Mouse (Mus musculus) cerebellum, postnatal 14 days (tissue): Measurements from ENCODE around the gene Foxp1.

Source experiments
- DNase-seq, 2 experiments: peaks; one replicate each; pipeline ENCODE4 v3.0.0; 2021; ENCODE audit warnings: mixed read lengths in 2 of 2

Gene Foxp1

DNA sequence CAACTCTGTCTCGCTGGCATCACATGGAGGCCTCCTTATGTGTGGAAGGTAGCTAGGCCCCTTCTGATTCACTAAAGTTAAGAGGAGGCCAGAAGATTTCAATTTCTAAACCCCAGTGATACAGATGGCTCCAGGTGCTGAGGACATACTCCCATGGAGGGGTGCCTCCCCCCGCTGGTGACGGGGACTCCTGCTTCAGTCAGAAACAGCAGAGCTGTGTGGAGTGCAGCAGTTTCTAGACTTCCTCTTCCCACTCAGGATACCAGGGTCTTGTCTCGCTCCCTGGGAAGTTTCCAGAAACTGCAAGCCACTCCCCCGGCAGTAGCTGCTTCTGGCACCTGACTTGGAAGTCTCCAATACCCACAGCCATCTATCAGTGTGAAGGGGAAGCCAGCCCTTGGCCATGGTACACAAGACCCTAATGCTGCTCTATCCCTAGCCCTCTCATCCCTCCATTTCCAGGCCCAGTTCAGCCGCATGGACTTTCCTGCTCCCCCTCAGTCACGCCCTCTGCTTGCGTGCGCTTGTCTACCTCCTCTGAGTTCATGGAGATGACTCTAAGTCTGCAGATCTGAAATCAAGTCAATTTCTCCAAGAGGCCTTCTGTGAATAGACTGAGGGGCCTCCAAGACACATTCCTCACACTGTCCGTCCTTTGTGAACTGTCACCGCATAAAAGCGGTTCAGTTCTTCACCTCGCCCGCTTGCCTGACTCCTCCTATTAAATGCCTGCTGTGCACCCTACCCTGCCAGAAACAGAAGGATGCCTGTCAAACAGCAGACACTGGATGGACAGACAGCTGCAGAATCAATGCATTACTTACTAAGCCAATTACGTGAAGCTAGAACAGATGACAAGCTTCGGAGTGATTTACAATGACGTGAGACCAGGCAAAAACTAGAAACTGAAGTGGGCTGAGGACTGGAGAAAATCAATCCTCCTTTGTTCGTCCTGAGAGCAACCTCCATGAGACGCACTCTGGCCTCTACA, 202.8 kb downstream of the Foxp1 start:
- no peak for DNase-seq

DNA sequence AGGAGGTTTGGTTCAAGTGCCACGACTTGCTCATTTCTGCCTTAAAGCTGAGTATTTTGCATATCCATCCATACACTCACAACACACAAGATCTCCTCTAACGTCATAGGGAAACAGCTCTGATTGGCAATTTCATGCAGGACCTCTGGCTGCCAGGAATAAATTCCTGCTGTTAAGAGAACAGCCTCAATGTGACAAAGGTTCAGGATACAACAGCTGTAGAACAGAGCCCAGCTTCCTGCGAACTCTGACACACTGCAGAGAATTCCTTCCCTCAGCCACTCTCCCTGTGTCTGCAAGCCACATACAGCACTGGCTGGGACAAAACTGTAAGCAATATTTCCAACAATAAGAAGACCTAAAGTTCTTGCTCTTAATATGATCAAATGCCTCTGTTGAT, 207.8 kb downstream of the Foxp1 start:
- DNase-seq, result no peak

DNA sequence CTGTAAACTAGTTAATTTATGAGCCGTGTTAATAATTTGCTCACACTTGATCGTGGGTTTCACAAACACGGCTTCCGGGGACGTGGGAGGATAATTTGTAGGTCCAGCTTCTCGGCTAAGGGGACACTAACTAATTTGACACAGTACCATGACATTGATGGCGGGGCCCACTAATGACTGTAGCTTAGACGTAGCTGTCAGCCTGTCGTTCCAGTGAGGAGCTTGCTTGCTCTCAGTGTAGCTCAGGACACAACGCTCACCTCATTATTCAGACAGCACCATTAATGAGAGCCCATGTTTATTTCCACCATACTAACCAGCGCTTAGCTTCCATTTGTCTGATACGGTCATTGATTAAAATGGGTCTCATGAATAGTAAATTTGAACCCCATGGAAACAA, 212.0 kb downstream of the Foxp1 start:
- no peak for DNase-seq

DNA sequence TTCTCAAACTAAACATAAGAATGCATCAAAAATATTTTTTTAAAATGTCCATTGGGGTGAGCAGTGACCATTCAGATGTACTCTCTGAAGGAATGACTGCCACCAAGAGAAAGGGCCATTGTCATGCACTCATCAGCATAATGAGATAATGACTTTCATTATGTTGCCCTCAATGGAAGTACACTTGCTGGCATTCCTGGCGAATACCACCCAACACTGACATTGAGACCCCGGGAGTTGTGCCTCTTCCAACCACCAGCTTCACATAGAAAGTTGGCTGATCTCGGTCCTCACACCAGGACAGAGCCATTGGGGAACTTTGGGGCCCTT, 212.4 kb downstream of the Foxp1 start:
- no peak for DNase-seq

- DNase-seq, result no peak
These were observed 212.9 kb downstream of the Foxp1 start for GRCm38 (mm10) chr6:99309466-99310170.

DNA sequence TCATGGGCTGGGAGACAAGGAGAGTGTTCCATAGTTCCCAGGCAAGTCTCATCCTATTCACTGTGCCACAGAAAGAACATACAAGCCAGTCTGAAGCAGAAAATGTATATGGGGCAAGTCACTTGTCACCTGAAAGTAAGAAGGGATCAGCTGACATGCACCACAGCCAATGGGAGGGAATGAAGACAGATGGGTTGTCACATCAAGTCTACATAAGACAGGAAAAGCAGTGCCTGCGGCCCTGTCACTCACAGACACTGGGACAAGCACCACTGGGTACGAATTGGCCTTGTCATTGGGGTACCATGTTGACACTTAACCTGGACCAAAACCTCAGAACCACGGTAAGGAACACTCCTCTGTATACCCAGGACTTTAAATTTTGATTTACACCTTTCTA, 216.8 kb downstream of the Foxp1 start:
- DNase-seq, result no peak

DNA sequence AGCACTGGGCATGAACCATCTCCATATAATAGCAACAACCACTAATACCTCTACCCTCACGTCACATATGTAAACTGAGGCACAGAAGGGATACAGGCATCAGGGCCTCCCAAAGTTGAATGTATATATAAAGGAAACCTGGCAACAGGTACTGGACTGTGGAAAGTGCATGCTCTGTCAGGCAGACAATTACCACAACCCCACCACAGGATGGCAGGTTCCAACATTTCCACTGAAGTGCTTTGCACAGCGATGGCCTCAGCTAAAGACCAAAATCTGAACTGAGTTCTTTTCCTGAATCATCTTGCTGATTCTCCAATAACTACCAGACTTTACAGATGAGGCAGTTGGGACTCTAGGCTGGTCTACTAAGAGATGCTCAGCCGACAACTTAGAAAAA, 217.3 kb downstream of the Foxp1 start:
- DNase-seq, result no peak

- DNase-seq, result no peak
These were observed 219.7 kb downstream of the Foxp1 start for GRCm38 (mm10) chr6:99302662-99303435.

DNA sequence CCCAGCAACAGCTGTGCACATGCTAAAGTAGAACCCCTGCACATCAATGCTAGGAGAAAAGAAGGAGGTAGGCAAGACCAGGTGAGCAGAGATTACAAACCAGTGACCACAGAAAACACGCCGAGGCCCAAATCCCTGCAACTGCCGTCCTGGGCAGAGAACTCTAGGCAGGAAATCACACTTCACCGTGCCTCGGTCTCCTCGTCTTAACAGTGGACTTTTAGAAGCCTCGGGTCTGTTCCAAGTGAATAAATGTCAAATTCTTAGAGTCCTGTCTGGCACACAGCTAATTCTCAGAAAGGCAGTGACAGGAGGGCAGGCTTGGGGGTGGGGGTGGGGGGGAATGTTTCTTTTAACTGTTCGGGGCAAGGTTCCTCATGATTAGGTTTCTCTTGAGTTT, 220.6 kb downstream of the Foxp1 start:
- no peak for DNase-seq

DNA sequence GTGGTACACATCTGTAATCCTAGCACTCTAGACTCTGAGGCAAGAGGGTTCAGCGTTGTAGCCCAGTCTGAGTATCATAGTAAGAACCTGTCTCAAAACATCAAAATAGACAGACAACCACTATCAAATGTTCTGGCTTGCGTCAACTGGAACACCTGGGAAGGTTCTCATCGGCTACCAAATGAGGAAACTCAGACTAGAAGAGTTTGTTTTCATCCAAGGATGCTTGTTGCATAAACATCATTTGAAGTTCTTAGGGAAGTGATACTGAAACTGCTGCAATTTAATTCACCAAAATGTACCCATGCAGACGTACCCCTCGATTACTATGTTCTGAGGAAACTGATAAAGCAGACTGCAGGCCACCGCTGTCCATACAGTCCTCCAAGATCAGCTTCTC, 222.3 kb downstream of the Foxp1 start:
- DNase-seq, result no peak

DNA sequence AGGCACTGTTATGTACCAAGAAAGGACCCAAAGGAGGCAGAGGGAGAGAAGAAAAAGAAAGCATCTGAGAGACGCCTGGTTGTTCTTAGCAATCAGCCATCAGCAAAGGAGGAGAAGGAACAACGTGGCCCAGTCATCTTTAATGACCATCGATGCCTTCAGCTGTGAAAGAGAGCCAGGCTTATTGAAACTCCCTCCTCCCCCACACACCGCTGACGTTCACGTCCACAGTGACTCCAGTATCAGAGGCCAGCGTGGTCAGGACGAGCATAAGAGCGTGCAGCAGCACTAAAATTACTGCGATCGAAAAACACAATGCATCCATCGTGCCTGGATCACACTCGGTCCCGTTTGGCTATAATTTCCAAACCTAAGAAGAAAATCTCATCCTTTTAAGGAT, 223.3 kb downstream of the Foxp1 start:
- no peak for DNase-seq

- no peak for DNase-seq
These were observed 225.0 kb downstream of the Foxp1 start for GRCm38 (mm10) chr6:99297535-99297934.

DNA sequence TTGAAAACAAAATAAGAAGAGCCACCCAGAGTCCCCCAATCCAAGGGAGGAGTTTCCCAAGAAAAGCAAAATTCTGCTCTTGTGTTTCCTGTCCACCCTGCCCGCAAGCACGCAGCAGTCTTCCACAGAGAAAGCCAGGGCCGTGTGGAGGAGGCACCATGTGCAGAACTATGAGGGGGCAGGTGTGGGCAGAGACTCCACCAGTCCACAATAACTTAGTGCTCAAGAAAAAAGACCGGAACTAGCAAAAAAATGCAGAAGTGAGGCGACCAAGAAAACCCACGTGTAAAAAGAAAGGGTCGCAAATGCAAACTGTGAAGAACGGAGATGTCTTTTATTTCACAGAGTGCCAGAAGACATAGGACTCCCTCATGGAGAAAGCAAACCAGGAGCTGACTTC, 227.0 kb downstream of the Foxp1 start:
- no peak for DNase-seq

DNA sequence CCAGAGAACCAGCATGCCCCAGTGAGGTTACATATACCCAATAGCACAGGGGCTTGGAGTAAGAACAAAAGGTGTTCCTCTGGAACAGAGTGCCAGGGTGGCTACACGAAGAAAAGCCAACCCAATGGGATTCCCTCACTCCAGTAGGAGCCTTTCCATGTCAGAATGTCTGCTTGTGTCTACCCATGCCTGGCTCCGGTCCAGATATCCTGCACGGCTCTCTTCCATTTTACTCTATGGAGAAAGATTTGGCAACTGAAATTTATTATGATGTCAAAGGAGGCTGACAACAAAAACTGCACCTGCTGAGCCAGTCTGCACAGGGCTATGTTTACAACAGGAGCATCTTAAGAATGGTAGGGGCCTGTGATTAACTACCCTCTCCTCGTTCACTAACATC, 233.3 kb downstream of the Foxp1 start:
- peak; percentile 65 to 71 for DNase-seq

DNA sequence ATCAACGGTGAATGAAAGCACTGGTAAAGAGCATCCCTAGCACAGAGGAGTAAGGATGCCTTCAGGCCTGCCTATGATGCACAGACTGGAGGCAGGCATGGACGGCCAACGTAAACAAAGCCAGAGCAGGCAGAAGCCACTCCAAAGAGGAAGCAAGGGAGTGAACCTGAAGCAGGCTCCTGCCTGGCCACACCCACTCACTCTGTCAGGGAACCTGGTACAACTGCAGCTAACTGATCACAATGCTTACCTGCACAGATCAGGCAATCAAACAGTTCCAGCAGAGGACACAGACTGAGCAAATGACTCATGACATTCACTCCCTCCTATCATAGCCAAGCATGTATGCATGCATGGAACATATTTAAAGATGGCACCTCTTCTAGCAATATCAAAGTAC, 237.5 kb downstream of the Foxp1 start:
- no peak for DNase-seq

GRCm38 (mm10) chr6:99284019-99284418, 238.5 kb downstream of the Foxp1 start:
- no peak for DNase-seq

GRCm38 (mm10) chr6:99282866-99283657, 239.5 kb downstream of the Foxp1 start:
- DNase-seq, result peak; percentile 20 to 41

DNA sequence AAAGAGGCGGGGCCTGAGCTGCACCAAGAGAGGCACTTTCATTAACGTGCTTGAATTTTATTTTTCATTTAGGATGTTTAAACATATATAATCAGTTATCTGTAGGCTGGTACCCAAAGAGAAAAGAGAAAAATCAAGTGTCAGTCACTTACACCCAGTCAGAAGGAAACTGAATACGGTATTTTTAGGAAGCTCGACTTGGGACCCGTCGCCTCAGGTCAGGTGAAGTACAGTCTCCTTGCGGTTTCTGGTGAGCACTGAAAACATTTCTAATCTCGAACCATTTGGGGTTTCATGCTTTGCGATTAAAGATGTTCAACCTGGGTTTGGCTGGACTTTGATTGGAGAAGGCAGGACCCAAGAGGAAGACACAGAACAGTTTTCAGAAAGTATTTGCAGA, 241.1 kb downstream of the Foxp1 start:
- DNase-seq, result no peak

GRCm38 (mm10) chr6:99280619-99281018, 241.9 kb downstream of the Foxp1 start:
- no peak for DNase-seq

DNA sequence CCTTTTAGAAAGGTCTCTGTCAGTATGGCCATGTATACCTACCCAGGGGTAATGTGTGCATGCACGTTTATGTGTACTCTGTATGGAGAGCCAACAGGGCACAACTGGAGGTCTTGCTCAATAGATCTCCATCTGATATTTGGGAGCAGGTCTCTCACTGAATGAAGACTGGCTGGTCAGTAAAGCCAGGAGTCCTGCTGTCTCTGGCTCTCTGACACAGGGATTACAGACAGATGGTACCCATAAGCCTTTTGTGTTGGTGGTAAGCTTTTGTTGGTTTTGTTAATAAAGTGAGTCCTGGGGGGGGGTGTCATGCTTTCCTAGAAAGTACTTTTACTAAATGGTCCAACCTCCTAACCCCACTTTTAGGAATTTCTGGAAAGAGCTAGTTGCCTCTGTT, 245.3 kb downstream of the Foxp1 start:
- DNase-seq, result peak; percentile 35 to 64

DNA sequence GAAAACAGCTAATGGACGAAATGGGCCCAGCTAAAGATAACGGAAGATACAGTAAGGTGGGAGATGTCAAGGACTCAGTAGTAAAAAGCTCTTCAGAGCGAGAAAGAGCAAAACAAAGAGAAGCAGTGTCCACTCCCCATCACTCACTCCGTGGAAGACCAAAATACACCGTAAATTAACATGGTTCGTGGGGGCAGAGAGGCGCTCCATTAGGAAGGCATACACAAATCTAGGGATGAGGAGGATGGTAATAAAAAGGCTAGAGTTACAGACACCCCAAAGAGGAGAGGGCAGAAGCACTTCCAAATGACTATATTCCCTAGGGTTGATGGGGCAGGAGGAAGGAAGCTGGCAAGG, 246.2 kb downstream of the Foxp1 start:
- DNase-seq, result no peak

DNA sequence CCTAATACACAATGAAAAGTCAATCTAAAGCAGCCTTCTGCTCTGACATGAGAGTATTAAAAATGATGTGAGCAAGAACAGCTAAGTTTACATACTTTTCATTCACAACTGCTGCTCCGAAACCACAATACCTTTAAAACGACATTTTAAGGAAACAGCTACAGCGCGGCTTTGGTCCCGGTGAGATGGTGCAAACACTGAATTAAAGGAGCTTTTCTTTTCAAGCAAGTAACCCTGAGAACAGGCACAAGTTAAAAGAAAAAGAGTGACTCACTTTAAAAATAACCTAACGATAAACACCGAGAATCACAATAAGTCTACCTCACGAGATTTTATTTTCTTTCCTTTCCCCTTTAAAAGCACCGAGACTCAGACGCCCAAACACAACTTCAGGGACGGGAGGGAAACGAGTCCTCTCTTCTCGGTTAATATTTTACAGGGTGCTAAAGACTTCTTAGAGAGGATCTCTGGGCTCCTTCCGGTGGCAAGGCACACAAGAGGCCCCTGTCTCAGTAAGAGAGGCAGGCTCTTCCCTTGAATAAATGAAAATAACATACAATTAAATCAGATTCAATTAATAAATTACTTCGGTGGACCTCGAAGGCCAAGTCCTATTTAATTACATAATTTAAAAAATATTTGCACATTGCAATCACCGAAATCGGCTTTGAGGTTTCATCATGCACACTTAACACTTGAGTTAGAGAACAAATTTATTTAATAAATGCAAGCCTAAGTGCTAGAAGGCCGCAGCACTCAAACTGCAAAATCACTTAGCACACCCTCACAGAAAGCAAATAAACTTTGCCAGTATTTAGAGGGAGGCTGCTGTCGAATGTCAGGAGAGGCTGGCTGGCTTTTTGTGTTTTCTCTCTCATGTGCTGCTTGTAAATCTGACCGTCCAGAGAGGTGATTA, 246.9 kb downstream of the Foxp1 start:
- no peak for DNase-seq
